Mouse (Mus musculus) cerebellum, adult (tissue): ENCODE data around the gene Lrrc56.

ENCODE experiments used
- ATAC-seq: cut with Nextera tagmentation; 2 replicates; pipeline ENCODE4 v1.9.2; 2017; ENCODE audit warnings: mild to moderate bottlenecking, moderate library complexity, mixed read lengths; ENCODE audit not compliant: insufficient number of reproducible peaks, low FRiP score, low TSS enrichment

The Lrrc56 gene

GRCm38 (mm10) chr7:141191796-141192685, 1.9 kb upstream of the Lrrc56 start:
- ATAC-seq, result no peak

- ATAC-seq, result no peak
These were observed 1.1 kb upstream of the Lrrc56 start for GRCm38 (mm10) chr7:141192776-141193347.

DNA sequence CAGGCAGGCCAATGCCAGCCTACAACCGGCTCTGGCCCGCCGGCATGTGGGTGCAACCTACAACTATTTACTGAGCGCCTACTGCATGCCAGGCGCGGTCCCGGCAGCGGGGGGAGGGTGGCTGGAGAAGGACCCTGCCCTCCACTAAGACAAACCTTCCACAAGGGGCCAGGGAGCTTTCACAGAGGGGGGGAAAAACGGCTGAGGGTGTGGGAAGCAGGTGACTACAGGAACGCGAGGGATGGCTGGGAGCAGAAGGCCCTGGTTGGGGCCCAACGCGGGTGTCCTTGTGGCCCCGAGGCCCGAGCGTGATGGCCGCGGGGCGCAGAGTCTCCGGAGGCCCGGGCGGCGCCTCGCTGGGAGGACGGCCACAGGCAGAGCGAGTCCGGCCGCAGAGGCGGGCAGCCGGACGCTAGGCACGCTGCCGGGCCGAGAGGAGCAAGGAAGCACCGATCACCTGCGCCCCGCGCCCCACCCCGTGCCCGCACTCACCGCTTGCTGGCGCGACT, 555 bp upstream of the Lrrc56 start:
- peak; percentile 18; the same call in 1 of the 2 replicates for ATAC-seq

DNA sequence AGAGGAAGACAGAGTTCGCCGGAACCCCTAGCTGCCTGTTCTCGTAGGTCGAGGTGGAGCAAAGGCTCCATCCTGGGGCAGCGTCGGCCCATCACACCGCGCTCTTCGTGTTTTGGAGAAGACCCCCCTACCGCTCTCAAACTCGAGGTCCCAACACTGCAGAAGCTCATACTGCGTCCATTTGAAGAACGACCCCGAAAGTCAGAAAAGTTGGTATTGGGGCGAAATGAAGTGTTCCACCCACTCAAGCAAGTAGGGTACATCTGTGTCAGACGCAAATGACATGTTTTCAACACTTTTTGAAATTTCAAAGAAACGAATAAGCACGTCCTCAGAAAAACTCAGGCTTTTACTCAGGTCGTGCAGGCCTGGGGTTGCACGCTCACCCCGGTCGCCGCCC, 452 bp downstream of the Lrrc56 start:
- ATAC-seq, result no peak

DNA sequence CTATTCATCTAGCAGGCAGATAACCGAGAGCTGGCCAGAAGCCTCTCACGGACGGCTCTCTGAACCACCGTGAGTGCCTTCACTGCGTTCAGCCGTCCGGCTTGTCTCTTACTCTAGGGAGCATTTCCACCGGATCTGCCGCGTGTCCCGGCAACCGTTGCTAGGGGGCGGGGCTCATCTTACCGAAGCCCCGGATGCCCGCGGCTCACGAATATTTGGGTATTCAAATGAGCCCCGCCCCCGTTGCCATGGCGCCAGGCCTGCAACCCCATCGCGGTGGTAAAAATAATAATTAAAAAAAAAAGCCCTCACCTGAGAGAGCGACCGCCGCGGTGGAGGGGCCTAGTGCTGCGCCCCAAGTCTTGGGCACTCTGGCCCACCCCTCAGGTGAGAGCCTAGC, 873 bp downstream of the Lrrc56 start:
- ATAC-seq, result no peak

DNA sequence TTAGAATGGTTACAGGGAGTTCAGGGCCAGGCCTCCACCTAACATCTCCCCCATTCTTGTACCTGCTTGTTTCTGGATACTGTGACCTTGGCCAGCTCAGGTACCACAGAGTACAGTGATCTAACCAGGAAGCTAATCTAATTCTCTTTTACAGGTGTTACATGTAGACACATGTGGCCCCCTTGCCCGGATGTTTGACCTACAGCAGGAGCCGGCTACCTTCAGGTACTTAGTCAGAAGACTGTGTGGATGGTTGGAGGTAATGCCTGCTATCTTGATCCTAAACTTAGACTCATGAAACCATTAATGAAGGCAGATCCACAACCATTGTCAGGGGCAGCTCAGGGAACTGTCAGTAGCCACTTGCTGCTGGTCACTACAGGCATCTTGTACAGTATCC, 1.8 kb downstream of the Lrrc56 start:
- no peak for ATAC-seq

DNA sequence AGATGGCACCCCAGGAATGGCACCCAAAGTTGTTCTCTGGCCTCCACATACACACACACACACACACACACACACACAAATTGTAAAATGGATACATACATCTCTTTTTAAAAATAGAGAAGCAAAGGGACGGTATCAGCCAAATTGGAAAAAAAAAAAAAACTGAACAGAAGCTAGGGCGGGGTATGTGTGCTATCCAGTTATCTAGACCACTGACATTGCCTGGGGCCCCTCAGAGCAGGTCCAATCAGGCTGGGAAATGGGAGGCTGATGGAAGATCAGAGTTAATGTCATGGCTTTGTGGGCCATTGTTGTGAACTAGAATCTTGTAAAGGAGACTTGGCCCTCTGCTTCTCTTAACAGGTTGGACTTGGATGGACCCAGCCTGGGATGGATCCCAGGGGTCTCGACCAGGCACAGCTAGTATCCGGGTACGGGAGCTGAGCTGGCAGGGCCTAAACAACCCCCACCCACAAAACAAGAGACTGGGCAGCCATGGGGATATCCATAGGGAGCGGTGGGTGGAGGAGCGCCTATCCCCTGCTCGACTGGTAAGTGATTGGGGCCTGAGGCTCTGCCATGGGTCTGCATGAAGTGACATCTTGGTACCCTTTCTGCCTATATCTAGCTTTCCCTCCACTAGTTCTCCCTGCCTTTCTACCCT, 2.8 kb downstream of the Lrrc56 start:
- ATAC-seq, result no peak

- ATAC-seq, result no peak
These were observed 4.2 kb downstream of the Lrrc56 start for GRCm38 (mm10) chr7:141198121-141198520.

GRCm38 (mm10) chr7:141204546-141204945, 10.6 kb downstream of the Lrrc56 start:
- ATAC-seq, result no peak

GRCm38 (mm10) chr7:141205504-141205903, 11.5 kb downstream of the Lrrc56 start:
- ATAC-seq, result no peak

DNA sequence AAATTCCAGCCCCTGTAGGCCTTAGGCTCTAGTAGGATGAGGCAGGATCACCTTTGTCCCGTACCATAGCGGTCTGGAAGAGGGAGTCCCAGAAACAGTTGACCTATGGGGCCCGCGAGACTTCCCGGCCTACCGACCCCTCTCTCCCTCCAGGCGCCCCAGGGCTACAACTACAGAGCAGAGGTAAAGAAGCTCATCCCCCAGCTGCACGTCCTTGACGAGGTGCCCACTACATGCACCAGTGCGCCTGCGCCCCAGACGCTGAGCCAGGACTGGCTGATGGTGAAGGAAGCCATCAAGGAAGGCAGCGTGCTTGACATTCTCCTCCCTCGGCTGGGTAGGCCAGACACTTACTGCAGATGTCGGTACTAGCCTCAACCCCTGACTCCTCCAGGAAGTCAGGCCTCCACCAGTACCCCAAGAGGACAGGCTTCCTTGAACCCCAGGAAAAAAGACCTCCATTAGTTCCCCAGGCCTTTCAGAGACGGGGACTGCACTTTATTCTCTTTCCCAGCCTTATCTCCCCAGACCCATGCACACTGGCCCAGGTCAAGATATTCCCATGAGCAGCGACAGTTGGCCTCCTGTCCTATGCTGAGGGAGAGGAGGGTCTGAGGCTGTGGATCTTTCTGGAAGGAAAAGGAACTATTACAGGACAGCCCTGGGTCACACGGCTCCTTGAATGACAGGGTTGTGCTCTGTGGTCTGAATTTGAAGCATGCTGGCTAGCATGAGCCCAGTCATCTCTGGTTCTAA, 12.4 kb downstream of the Lrrc56 start:
- no peak for ATAC-seq

GRCm38 (mm10) chr7:141209526-141209925, 15.6 kb downstream of the Lrrc56 start:
- ATAC-seq, result no peak

DNA sequence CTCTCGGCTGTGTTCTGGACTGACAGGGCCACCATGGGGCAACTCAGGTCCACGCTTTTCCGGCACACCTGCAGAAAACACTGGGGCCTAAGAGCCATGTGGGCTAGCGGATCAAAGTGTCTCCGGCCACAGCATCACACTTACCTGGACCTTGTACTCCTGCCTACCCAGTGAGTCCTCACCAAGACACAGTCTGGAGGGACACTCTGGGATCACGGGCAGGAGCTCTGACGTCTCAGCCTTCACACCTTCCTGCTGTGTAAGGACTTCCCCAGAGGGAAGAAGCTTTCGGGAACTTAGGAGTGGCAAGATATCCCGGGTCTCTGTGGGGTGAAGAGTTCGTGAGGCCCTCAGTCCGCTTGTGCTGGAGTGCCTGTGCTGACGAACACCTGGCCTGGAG, 16.2 kb downstream of the Lrrc56 start:
- no peak for ATAC-seq

- no peak for ATAC-seq
These were observed 16.7 kb downstream of the Lrrc56 start for GRCm38 (mm10) chr7:141210606-141211131.

DNA sequence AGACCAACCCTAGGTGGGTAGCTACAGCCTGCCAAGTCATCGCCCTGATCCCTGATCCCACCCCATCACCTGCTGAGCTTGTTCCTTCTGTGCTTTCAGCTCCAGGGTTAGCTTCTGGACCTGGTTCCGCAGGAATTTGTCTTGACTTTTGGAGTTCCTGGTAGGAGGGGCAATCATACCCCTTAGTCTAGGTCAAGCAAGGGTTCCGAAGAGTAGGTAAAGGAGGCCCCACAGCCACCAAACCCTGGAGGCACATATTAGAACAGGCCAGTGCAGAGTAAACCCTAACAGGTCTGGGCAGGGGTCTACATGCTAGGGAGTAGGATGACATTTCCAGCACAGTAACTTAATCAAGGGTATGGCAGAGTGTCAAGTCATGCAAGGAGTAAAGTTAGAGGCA, 19.2 kb downstream of the Lrrc56 start:
- no peak for ATAC-seq

DNA sequence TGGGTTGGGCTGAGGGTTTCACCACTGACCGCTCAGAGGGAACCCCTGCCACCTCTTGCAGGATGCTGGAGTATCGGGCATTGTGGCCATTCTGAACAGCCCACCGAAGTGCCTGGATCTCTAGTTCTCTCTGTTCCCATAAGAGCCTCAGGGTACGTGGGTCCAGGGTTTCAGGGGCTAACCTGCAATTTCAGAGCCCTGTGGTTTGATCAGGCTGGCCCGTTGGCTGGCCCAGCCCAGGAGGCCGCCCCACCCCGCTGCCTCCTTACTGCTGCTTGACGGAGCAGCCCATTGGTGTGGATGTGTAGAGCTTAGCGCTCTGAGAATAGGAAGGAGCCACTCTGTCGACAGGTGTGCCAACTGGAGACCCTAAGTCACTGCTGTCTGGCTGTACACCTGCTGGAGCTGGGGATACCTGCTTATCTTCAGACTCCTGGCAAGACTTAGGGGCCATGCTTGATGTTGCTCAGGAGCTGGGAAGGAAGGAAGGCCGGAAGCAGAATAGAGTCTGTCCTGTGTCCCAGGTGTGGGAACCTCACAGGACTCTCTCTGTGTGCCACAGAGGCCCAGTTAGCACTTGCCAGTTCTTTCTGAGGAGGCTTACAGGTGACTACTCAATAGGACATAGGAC, 19.8 kb downstream of the Lrrc56 start, which contains the start of gene Lmntd2:
TSS of gene Lmntd2 (minus strand) at position 476 of the 631 bp plus-strand sequence.
- no peak for ATAC-seq

DNA sequence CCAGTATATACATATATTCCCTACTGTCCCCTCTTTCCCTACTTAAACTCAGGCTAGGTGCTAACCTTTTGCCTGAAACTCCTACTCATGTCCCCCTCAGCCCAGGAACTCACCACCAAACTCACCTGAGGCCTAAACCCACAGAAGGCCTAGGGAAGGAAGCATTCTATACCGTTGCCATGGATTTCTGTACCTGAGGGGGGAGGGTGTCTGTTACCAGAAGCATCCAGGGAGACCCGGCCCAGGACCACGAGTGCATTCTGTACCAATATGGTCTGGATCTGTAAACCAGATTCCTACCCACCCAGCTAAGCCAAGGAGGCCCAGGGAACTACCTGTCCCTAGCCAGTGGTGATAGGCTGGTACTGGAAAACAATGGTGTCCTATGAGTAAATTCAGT, 20.4 kb downstream of the Lrrc56 start:
- ATAC-seq, result no peak

- ATAC-seq, result peak; percentile 83
These were observed 21.3 kb downstream of the Lrrc56 start, which contains the start of gene Rassf7 for GRCm38 (mm10) chr7:141215101-141215879. Gene Rassf7 (plus strand): TSS chr7:141215860.
